Mouse (Mus musculus): ENCODE results near the gene Gm14743. TPM values are rescaled to one million over a fixed set of nuclear protein-coding genes. Genes with fewer than 3 reads are reported as not detected.
"Not testable (repeated sequence)": the region's sequence is repeated elsewhere in the genome, so short reads cannot be mapped to it uniquely, and the experiment has no call there.

Gene Gm14743
- polyA plus RNA-seq (2014; fragmentation: Nextera tagmentation; extraction: Ambion mirVana): not detected in 2 replicates

DNA sequence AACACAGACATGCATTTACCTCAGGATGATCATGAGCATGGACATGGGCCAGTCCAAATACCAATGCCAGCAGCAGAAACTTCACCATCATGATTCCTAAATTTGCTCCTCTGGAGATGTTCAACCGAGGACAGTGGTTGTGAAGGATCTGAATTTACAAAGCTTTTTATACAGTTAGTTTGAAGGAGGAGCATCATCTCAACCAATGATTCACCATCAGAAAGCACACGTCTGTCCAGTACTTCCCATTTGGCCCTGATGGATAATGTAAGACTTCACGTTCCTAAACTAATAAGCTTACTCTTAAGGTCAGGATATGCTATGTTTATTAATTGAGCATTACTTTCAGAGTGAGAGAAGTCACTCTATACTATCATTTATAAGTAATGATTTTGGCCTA is at the start of gene Gm14743:
Gene Gm14743, minus strand, starts transcription at position 101 of the 400 bp plus-strand sequence.
- ATAC-seq (ENCODE audit: insufficient number of reproducible peaks, low FRiP score, low TSS enrichment, low read depth); H3K27me3 ChIP-seq (ENCODE audit: control insufficient read depth, insufficient read depth, low read length); H3K4me2 ChIP-seq (ENCODE audit: low read depth, severe bottlenecking); H3K4me1 ChIP-seq (ENCODE audit: control insufficient read depth, insufficient read depth, low read length); DNase-seq (ENCODE audit: low spot score); H3K9ac ChIP-seq (ENCODE audit: low read length); H3K9me3 ChIP-seq (ENCODE audit: control insufficient read depth, low read length); H3K27ac ChIP-seq (replicated peaks; ENCODE audit: low read depth, low read length); H3K4me3 ChIP-seq (ENCODE audit: low read depth, low read length); H3K36me3 ChIP-seq (ENCODE audit: control insufficient read depth, insufficient read depth, low read length): not testable (repeated sequence)
- no CpG with 5 or more reads among the region's 3 CpGs for WGBS

DNA sequence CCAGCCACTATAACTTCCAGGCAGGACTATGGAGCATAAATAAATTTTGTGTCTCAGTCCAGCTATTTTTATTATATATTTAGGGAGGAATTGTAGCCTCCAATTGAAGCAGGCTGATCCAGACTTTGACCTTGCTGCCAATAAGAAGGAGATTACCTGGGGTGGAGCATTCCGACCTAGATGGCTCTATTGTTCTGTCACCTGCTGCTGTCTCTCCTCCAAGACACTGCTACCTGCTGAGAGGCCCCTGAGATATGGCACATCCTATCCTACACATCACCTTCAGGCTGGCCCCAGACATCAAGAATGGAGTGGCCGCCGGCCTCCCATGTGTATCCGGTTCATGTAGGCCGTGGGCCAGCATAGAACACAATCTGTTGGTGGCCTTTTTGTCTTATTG is 42.9 kb downstream of the Gm14743 start:
- Histone ChIP-seq H3K4me2 (ENCODE audit: low read depth, severe bottlenecking) (no peak overlapping the region), H3K27me3 (ENCODE audit: control insufficient read depth, insufficient read depth, low read length) (no peaks in the 10 kb centered on the region), H3K9ac (ENCODE audit: low read length) (no peak overlapping the region), H3K36me3 (ENCODE audit: control insufficient read depth, insufficient read depth, low read length) (no peaks in the 10 kb centered on the region), H3K9me3 (ENCODE audit: control insufficient read depth, low read length) (no peaks in the 10 kb centered on the region), H3K4me3 (ENCODE audit: low read depth, low read length) (no peak overlapping the region), H3K4me1 (ENCODE audit: control insufficient read depth, insufficient read depth, low read length) (no peaks in the 10 kb centered on the region), H3K27ac (replicated peaks; ENCODE audit: low read depth, low read length) (no peak overlapping the region)
- no peak for ATAC-seq (ENCODE audit: insufficient number of reproducible peaks, low FRiP score, low TSS enrichment, low read depth)
- DNase-seq (ENCODE audit: low spot score): no peak
- 91% methylated on average over 5 of the region's 5 CpGs for WGBS

DNA sequence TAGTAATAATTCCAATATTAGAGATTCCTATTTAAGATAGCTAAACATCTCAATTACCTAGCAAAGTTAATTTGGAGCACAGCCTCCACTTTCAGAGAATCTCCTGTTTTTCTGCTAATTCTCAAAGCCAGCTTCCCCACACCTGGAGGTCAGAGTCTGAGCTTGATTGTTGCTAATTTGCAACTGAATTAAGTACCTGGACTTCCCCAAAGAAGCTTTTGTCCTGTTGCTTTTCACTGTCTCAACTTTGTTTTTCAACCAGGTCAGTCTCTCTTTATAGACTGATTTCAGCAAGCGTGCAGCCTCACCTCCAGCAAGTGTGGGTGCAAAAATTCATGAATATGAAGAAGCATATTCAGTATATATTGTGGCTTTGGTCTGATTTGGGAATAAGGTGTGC is 43.5 kb downstream of the Gm14743 start:
- not testable (repeated sequence) for H3K9me3 ChIP-seq (ENCODE audit: control insufficient read depth, low read length); H3K4me3 ChIP-seq (ENCODE audit: low read depth, low read length); H3K4me1 ChIP-seq (ENCODE audit: control insufficient read depth, insufficient read depth, low read length); H3K27ac ChIP-seq (replicated peaks; ENCODE audit: low read depth, low read length); DNase-seq (ENCODE audit: low spot score); H3K9ac ChIP-seq (ENCODE audit: low read length); H3K27me3 ChIP-seq (ENCODE audit: control insufficient read depth, insufficient read depth, low read length); H3K4me2 ChIP-seq (ENCODE audit: low read depth, severe bottlenecking); ATAC-seq (ENCODE audit: insufficient number of reproducible peaks, low FRiP score, low TSS enrichment, low read depth); H3K36me3 ChIP-seq (ENCODE audit: control insufficient read depth, insufficient read depth, low read length)
- 71% methylated on average over 1 of the region's 1 CpGs for WGBS

Other genes starting within 250 kb of the Gm14743 start
- gene Obp1a, start 154.5 kb downstream of the Gm14743 start, polyA plus RNA-seq (2014; fragmentation: Nextera tagmentation; extraction: Ambion mirVana): not detected in 2 replicates
- not detected in 2 replicates for gene Gm5938, start 120.5 kb downstream of the Gm14743 start, polyA plus RNA-seq (2014; fragmentation: Nextera tagmentation; extraction: Ambion mirVana)
- not detected in 2 replicates for gene Obp1b, start 59.1 kb downstream of the Gm14743 start, polyA plus RNA-seq (2014; fragmentation: Nextera tagmentation; extraction: Ambion mirVana)
- gene 4930480E11Rik, start 123.7 kb upstream of the Gm14743 start, polyA plus RNA-seq (2014; fragmentation: Nextera tagmentation; extraction: Ambion mirVana): not detected in 2 replicates

Measured in limb, embryonic 11.5 days (tissue).